Mouse (Mus musculus): ENCODE data around the gene Prkn. TPM values are rescaled to one million over a fixed set of nuclear protein-coding genes. Genes with fewer than 3 reads are reported as not detected.

Gene Prkn
- polyA plus RNA-seq, 1 experiment from 2014 or later = 2.8 TPM

DNA sequence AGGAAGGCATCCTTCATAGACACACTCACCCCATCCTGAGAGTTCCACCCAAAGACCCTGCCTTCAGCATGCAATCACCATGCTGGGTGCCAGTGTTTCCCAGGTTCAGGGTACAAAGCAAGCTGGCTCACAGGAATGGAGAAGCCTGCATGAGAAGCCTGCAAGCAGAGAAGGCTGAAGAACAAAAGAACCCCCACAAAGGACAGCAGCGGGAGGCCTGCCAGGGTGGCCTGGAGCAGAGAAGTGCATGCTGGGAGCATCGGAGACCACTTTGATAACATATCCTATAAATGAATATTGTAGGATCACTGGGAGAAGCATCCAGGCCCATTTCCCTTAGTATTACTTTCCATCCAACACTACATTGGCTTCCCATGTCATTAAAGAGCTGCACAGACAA lies 692.6 kb downstream of the Prkn start:
- no peak overlapping the region for H3K4me3 ChIP-seq (ENCODE audit: low read depth, low read length)
- H3K4me1 ChIP-seq (ENCODE audit: insufficient read depth, low read depth, low read length) = no peaks in the 10 kb centered on the region
- no peaks in the 10 kb centered on the region for H3K27me3 ChIP-seq (replicated peaks; ENCODE audit: insufficient read depth, low read length)
- TF ChIP-seq EP300 (IDR thresholded peaks at IDR 0.05) = no peak
- TF ChIP-seq CTCF (IDR thresholded peaks at IDR 0.05) = no peak
- H3K4me2 ChIP-seq (replicated peaks; ENCODE audit: low read depth, low read length) = no peak overlapping the region
- H3K9me3 ChIP-seq (ENCODE audit: low read length) = no peaks in the 10 kb centered on the region
- H3K9ac ChIP-seq (replicated peaks; ENCODE audit: low read depth) = no peak overlapping the region
- WGBS = 74% methylated on average over 2 of the region's 2 CpGs
- H3K36me3 ChIP-seq (ENCODE audit: insufficient read depth, low read length) = no peaks in the 10 kb centered on the region
- H3K27ac ChIP-seq (ENCODE audit: low read length) = no peak overlapping the region
- DNase-seq (ENCODE audit: low spot score) (no peak), ATAC-seq (no peak)

DNA sequence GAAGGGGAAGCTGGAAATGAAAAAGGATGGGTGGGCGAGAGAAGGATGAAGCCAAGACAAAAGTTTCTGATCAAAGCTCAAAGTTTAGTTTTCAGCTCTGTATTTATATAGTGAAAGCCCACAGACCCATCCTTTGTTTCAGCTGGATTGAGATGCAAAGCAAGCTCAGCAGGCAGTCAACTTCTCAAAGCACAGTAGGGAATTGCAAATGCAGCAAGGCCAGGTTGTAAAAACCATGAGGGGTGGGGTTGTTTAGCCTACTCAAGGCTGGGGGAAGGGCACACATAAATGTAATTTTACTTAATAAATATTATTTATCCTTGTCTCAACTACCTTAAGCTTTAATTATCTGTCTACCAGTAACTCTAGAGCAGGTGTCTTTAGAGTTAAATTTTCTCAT lies 693.7 kb downstream of the Prkn start:
- no peaks in the 10 kb centered on the region for H3K36me3 ChIP-seq (ENCODE audit: insufficient read depth, low read length)
- no peaks in the 10 kb centered on the region for H3K9me3 ChIP-seq (ENCODE audit: low read length)
- ATAC-seq (no peak), DNase-seq (ENCODE audit: low spot score) (no peak)
- no peak overlapping the region for H3K4me2 ChIP-seq (replicated peaks; ENCODE audit: low read depth, low read length)
- WGBS = 70% methylated on average over 1 of the region's 1 CpGs
- no peaks in the 10 kb centered on the region for H3K4me1 ChIP-seq (ENCODE audit: insufficient read depth, low read depth, low read length)
- H3K9ac ChIP-seq (replicated peaks; ENCODE audit: low read depth) = no peak overlapping the region
- H3K4me3 ChIP-seq (ENCODE audit: low read depth, low read length) = no peak overlapping the region
- TF ChIP-seq EP300 (IDR thresholded peaks at IDR 0.05) (no peak), CTCF (IDR thresholded peaks at IDR 0.05) (no peak)
- H3K27ac ChIP-seq (ENCODE audit: low read length) = no peak overlapping the region
- no peaks in the 10 kb centered on the region for H3K27me3 ChIP-seq (replicated peaks; ENCODE audit: insufficient read depth, low read length)

DNA sequence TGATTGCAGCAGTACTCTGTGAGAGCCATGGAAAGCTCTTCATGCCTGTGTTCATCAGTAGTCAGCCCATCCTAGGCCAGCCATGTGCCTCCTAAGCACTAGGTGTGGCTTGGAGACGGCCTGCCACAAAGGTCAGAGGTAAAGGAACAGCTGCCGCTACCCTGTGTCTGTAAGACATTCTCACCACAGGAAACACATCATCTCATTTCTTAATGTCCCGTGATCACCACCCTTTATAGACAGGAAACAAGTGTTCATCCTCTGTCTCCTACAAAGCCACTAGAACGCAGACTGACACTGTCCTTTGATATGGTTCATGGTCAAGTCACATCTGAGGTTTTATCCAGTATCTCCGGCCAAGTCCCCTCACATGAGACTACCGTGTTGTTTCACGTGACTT lies 698.6 kb downstream of the Prkn start:
- H3K9ac ChIP-seq (replicated peaks; ENCODE audit: low read depth) = no peak overlapping the region
- H3K36me3 ChIP-seq (ENCODE audit: insufficient read depth, low read length) = no peaks in the 10 kb centered on the region
- no peak overlapping the region for H3K4me3 ChIP-seq (ENCODE audit: low read depth, low read length)
- DNase-seq (ENCODE audit: low spot score) = no peak
- ATAC-seq = no peak
- no peaks in the 10 kb centered on the region for H3K27me3 ChIP-seq (replicated peaks; ENCODE audit: insufficient read depth, low read length)
- H3K9me3 ChIP-seq (ENCODE audit: low read length) = no peaks in the 10 kb centered on the region
- H3K27ac ChIP-seq (ENCODE audit: low read length) = no peak overlapping the region
- no peak overlapping the region for H3K4me2 ChIP-seq (replicated peaks; ENCODE audit: low read depth, low read length)
- WGBS = 78% methylated on average over 7 of the region's 7 CpGs
- TF ChIP-seq CTCF (IDR thresholded peaks at IDR 0.05) (no peak), EP300 (IDR thresholded peaks at IDR 0.05) (no peak)
- H3K4me1 ChIP-seq (ENCODE audit: insufficient read depth, low read depth, low read length) = no peaks in the 10 kb centered on the region

DNA sequence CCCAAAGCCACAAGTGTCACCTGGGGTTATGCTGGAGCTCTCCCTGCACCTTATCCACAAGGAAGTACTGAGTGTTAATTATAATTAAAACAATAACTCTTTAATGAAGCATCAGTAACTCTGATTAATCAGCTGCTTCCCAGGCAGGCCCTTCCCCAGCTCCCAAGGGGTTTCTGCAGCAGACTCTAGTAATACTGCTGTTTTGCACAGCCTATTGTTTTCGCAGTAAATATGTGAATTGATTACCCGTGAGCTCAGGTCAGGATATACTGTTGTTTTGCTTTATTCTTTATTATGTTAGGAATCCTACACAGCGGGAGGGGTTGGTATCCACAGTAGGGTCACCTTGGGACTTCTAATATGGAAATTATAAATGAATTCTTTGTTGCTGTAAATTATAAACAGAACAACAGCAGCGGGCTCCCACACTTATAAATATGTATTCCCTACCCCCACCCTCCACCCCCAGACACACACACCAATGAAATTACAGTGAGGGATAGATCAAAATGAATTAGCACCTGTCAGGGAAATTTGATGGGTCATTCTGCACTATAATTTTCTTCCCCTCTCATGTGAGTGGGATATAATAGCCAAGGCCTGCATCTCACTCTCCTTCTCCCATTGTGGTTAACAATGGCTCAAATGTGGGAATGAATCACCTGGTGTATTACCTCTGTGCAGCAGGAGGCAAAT lies 701.9 kb downstream of the Prkn start:
- H3K4me2 ChIP-seq (replicated peaks; ENCODE audit: low read depth, low read length) = no peak overlapping the region
- ATAC-seq = no peak
- H3K27ac ChIP-seq (ENCODE audit: low read length) = no peak overlapping the region
- no peak overlapping the region for H3K9ac ChIP-seq (replicated peaks; ENCODE audit: low read depth)
- H3K4me3 ChIP-seq (ENCODE audit: low read depth, low read length) = no peak overlapping the region
- no peak for DNase-seq (ENCODE audit: low spot score)
- no peaks in the 10 kb centered on the region for H3K4me1 ChIP-seq (ENCODE audit: insufficient read depth, low read depth, low read length)
- TF ChIP-seq CTCF (IDR thresholded peaks at IDR 0.05) = no peak
- no peak for TF ChIP-seq EP300 (IDR thresholded peaks at IDR 0.05)
- H3K9me3 ChIP-seq (ENCODE audit: low read length) = no peaks in the 10 kb centered on the region
- H3K27me3 ChIP-seq (replicated peaks; ENCODE audit: insufficient read depth, low read length) = no peaks in the 10 kb centered on the region
- WGBS = 84% methylated on average over 4 of the region's 4 CpGs
- no peaks in the 10 kb centered on the region for H3K36me3 ChIP-seq (ENCODE audit: insufficient read depth, low read length)

DNA sequence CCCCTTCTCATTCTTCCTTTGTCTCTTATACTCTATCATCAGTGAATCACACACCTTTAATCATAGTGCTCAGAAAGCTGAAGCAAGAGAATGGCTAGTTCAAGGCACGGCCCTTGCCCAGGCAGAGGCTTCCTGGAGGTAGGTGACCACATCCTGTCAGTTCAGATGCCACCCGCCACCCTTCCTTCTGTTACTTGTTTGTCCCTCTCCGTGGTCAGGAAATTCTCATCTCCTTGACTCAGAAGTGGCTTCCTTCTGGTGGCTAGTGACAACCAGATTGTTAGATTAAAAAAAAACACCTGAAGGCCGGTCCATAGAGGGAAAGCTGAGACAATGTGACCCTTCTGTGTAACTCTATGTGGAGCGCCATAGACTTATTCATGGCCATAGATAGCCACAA lies 710.4 kb downstream of the Prkn start:
- DNase-seq (ENCODE audit: low spot score) (no peak), ATAC-seq (no peak)
- WGBS = 63% methylated on average over 5 of the region's 5 CpGs
- Histone ChIP-seq H3K9me3 (ENCODE audit: low read length) (no peaks in the 10 kb centered on the region), H3K27ac (ENCODE audit: low read length) (no peak overlapping the region), H3K4me2 (replicated peaks; ENCODE audit: low read depth, low read length) (no peak overlapping the region), H3K36me3 (ENCODE audit: insufficient read depth, low read length) (no peaks in the 10 kb centered on the region), H3K4me3 (ENCODE audit: low read depth, low read length) (no peak overlapping the region), H3K27me3 (replicated peaks; ENCODE audit: insufficient read depth, low read length) (no peaks in the 10 kb centered on the region), H3K9ac (replicated peaks; ENCODE audit: low read depth) (no peak overlapping the region), H3K4me1 (ENCODE audit: insufficient read depth, low read depth, low read length) (no peaks in the 10 kb centered on the region)
- TF ChIP-seq EP300 (IDR thresholded peaks at IDR 0.05) (no peak), CTCF (IDR thresholded peaks at IDR 0.05) (no peak)

DNA sequence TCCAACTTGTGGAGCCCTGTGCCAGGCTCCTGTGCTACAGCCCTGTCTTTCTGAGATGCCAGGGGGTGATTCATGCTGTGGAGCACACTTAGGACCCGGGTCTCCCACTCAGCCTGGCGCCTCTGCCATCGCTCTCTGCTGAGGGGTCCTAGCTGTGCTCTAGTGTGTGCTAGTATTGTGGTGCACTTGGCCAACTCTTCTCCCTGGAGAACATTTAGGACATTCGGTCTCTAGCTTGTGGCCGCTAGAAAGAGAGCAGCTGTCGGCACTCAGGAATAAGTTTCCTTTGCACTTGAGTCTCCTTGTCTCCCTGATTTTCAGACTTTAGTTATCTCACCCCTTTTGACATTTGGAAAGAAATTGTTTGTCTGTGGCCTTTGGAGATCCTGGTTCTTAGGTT lies 725.5 kb downstream of the Prkn start:
- Histone ChIP-seq H3K27ac (ENCODE audit: low read length) (no peak overlapping the region), H3K4me2 (replicated peaks; ENCODE audit: low read depth, low read length) (no peak overlapping the region), H3K9ac (replicated peaks; ENCODE audit: low read depth) (no peak overlapping the region), H3K36me3 (ENCODE audit: insufficient read depth, low read length) (no peaks in the 10 kb centered on the region), H3K27me3 (replicated peaks; ENCODE audit: insufficient read depth, low read length) (no peaks in the 10 kb centered on the region), H3K4me1 (ENCODE audit: insufficient read depth, low read depth, low read length) (no peaks in the 10 kb centered on the region), H3K9me3 (ENCODE audit: low read length) (no peaks in the 10 kb centered on the region), H3K4me3 (ENCODE audit: low read depth, low read length) (no peak overlapping the region)
- TF ChIP-seq CTCF (IDR thresholded peaks at IDR 0.05) (no peak), EP300 (IDR thresholded peaks at IDR 0.05) (no peak)
- DNase-seq (ENCODE audit: low spot score) (no peak), ATAC-seq (no peak)
- 76% methylated on average over 6 of the region's 6 CpGs for WGBS

DNA sequence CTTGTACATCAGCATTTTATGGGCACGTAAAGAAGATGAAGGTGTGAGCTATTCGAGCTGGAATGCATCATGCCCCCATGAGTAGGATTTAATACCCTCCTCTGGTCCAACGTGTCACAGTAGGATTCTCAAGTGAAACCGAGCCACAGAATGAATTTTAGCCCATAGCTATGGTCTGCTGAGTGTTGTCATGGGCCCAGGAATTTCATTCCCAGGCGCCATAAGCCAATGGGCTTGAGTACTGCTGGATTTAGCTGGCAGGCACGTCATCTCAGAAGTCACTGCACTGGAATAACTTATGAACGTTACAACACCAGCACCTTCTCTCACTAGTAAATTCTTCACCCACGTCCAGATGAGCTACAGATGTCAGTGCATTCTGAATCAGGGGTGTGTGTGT lies 730.2 kb downstream of the Prkn start:
- WGBS = 70% methylated on average over 8 of the region's 8 CpGs
- H3K4me1 ChIP-seq (ENCODE audit: insufficient read depth, low read depth, low read length) = no peaks in the 10 kb centered on the region
- no peak overlapping the region for H3K4me2 ChIP-seq (replicated peaks; ENCODE audit: low read depth, low read length)
- no peak overlapping the region for H3K9ac ChIP-seq (replicated peaks; ENCODE audit: low read depth)
- no peak overlapping the region for H3K27ac ChIP-seq (ENCODE audit: low read length)
- no peaks in the 10 kb centered on the region for H3K36me3 ChIP-seq (ENCODE audit: insufficient read depth, low read length)
- no peaks in the 10 kb centered on the region for H3K27me3 ChIP-seq (replicated peaks; ENCODE audit: insufficient read depth, low read length)
- DNase-seq (ENCODE audit: low spot score) (no peak), ATAC-seq (no peak)
- no peak overlapping the region for H3K4me3 ChIP-seq (ENCODE audit: low read depth, low read length)
- H3K9me3 ChIP-seq (ENCODE audit: low read length) = no peaks in the 10 kb centered on the region
- no peak for TF ChIP-seq EP300 (IDR thresholded peaks at IDR 0.05)
- no peak for TF ChIP-seq CTCF (IDR thresholded peaks at IDR 0.05)

Measured in lung, postnatal 0 days (tissue).